Mouse (Mus musculus): Measurements from ENCODE around the gene Cfap61.

- TF ChIP-seq CTCF (IDR thresholded peaks at IDR 0.05; ENCODE audit: low read depth) (no peak), EP300 (IDR thresholded peaks at IDR 0.05; ENCODE audit: low read depth) (no peak)
These were observed 115.5 kb downstream of the Cfap61 start for GRCm38 (mm10) chr2:146050069-146050468.
